Comparison of ENCODE assay signal across 8 mouse cellular contexts in genomic region chr9:25377771-25378747, GRCm38 (mm10).
A peak's percentile ranks its signal among the peaks of the same experiment; 100 is the strongest.
DNase-seq lines count a peak whose midpoint lies in the region; ATAC-seq lines count a peak whose summit lies in the region.
"Had no signal": no experiment of that assay in that cellular context is flagged by ENCODE, and none has a peak within 500 bp of the region (broad histone marks: within the 10 kb centered on the region; RNA-seq: fewer than 3 reads in every experiment).

No protein-coding gene starts in this region.

- intact Hi-C loops in heart, postnatal 14 days (cut with DNase I), result loop anchor here (5.0 kb wide), 1 partner anchor 214 kb away; no protein-coding TSS in a partner anchor

- peak; percentile 12 for DNase-seq in limb, embryonic 11.5 days (ENCODE audit: low spot score)
- DNase-seq in limb, embryonic 10.5 days (ENCODE audit: low spot score), result no peak
- peak; percentile 41 to 42 for DNase-seq in heart, postnatal 14 days
- no peak for DNase-seq in kidney, adult 8-10 months

- H3K27ac ChIP-seq in limb, embryonic 11.5 days (replicated peaks; ENCODE audit: low read depth, low read length), result no peak overlapping the region
- no peak overlapping the region for H3K27ac ChIP-seq in limb, embryonic 10.5 days
- peak overlapping the region; percentile 78 for H3K27ac ChIP-seq in forebrain, embryonic 15.5 days (replicated peaks)
- peak overlapping the region; percentile 58 for H3K27ac ChIP-seq in midbrain, embryonic 13.5 days
- H3K27ac ChIP-seq: heart, embryonic 15.5 days had no signal

- no peak overlapping the region for H3K4me2 ChIP-seq in limb, embryonic 11.5 days (ENCODE audit: low read depth, severe bottlenecking)
- H3K4me2 ChIP-seq in forebrain, embryonic 15.5 days (replicated peaks), result no peak overlapping the region
- no peak overlapping the region for H3K4me2 ChIP-seq in midbrain, embryonic 13.5 days (replicated peaks)
- H3K4me2 ChIP-seq: heart, embryonic 15.5 days had no signal

- H3K27me3 ChIP-seq in limb, embryonic 11.5 days (ENCODE audit: control insufficient read depth, insufficient read depth, low read length), result no peaks in the 10 kb centered on the region
- no peaks in the 10 kb centered on the region for H3K27me3 ChIP-seq in limb, embryonic 10.5 days (ENCODE audit: low read depth, poor library complexity, severe bottlenecking)
- H3K27me3 ChIP-seq in forebrain, embryonic 15.5 days, result no peaks in the 10 kb centered on the region
- H3K27me3 ChIP-seq in midbrain, embryonic 13.5 days, result no peaks in the 10 kb centered on the region
- H3K27me3 ChIP-seq: heart, embryonic 15.5 days had no signal

- ATAC-seq in limb, embryonic 11.5 days (ENCODE audit: insufficient number of reproducible peaks, low FRiP score, low TSS enrichment, low read depth), result no peak
- peak; percentile 94 for ATAC-seq in forebrain, embryonic 15.5 days (replicated peaks)
- ATAC-seq in midbrain, embryonic 13.5 days, result peak; percentile 84
- no peak for ATAC-seq in cerebellum, adult (ENCODE audit: insufficient number of reproducible peaks, low FRiP score, low TSS enrichment)

- H3K4me1 ChIP-seq in limb, embryonic 11.5 days (ENCODE audit: control insufficient read depth, insufficient read depth, low read length), result no peaks in the 10 kb centered on the region
- H3K4me1 ChIP-seq in limb, embryonic 10.5 days, result no peaks in the 10 kb centered on the region
- peaks cover 15% of the 10 kb centered on the region for H3K4me1 ChIP-seq in forebrain, embryonic 15.5 days
- H3K4me1 ChIP-seq in midbrain, embryonic 13.5 days (replicated peaks), result 0 out of 2 replicates have a peak, but pooled peaks cover 11% of the 10 kb centered on the region

- WGBS in limb, embryonic 11.5 days, result 66% methylated on average over 12 of the region's 12 CpGs
- 67% methylated on average over 12 of the region's 12 CpGs for WGBS in limb, embryonic 10.5 days
- 32% methylated on average over 12 of the region's 12 CpGs for WGBS in forebrain, embryonic 15.5 days
- WGBS in midbrain, embryonic 13.5 days, result 42% methylated on average over 12 of the region's 12 CpGs

- no peak overlapping the region for H3K9ac ChIP-seq in limb, embryonic 11.5 days (ENCODE audit: low read length)
- no peak overlapping the region for H3K9ac ChIP-seq in forebrain, embryonic 15.5 days (replicated peaks)
- 0 out of 2 replicates have a peak overlapping the region, but pooled peaks have one; percentile 23 for H3K9ac ChIP-seq in midbrain, embryonic 13.5 days (replicated peaks)
- H3K9ac ChIP-seq: heart, embryonic 15.5 days had no signal

- H3K9me3 ChIP-seq in limb, embryonic 11.5 days (ENCODE audit: control insufficient read depth, low read length), result no peaks in the 10 kb centered on the region
- no peaks in the 10 kb centered on the region for H3K9me3 ChIP-seq in limb, embryonic 10.5 days (replicated peaks)
- no peaks in the 10 kb centered on the region for H3K9me3 ChIP-seq in forebrain, embryonic 15.5 days
- no peaks in the 10 kb centered on the region for H3K9me3 ChIP-seq in midbrain, embryonic 13.5 days
- H3K9me3 ChIP-seq: heart, embryonic 15.5 days had no signal

- no peak overlapping the region for H3K4me3 ChIP-seq in limb, embryonic 11.5 days (ENCODE audit: low read depth, low read length)
- no peak overlapping the region for H3K4me3 ChIP-seq in limb, embryonic 10.5 days
- no peak overlapping the region for H3K4me3 ChIP-seq in forebrain, embryonic 15.5 days
- H3K4me3 ChIP-seq in midbrain, embryonic 13.5 days (replicated peaks), result no peak overlapping the region
- H3K4me3 ChIP-seq: heart, embryonic 15.5 days had no signal

- no peaks in the 10 kb centered on the region for H3K36me3 ChIP-seq in limb, embryonic 11.5 days (ENCODE audit: control insufficient read depth, insufficient read depth, low read length)
- no peaks in the 10 kb centered on the region for H3K36me3 ChIP-seq in limb, embryonic 10.5 days
- H3K36me3 ChIP-seq in forebrain, embryonic 15.5 days, result no peaks in the 10 kb centered on the region
- H3K36me3 ChIP-seq in midbrain, embryonic 13.5 days, result no peaks in the 10 kb centered on the region
- H3K36me3 ChIP-seq: heart, embryonic 15.5 days had no signal

Comparison
In these comparisons a context has a peak if more than half of its experiments do, and no peak if none do; other contexts are left out.
1. DNase-seq: peak in limb, embryonic 11.5 days (single experiment) and heart, postnatal 14 days (2 of 2); none in limb, embryonic 10.5 days (single experiment) and kidney, adult 8-10 months (0 of 2).
2. ATAC-seq: peak in forebrain, embryonic 15.5 days (single experiment) and midbrain, embryonic 13.5 days (single experiment); none in limb, embryonic 11.5 days (single experiment) and cerebellum, adult (single experiment).
3. H3K27ac ChIP-seq: peak in forebrain, embryonic 15.5 days (single experiment) and midbrain, embryonic 13.5 days (single experiment); none in limb, embryonic 11.5 days (single experiment) and limb, embryonic 10.5 days (single experiment).